Mouse (Mus musculus) spleen, adult 2 months (tissue): ENCODE measurements around the gene Scml4.

Experiments
- CTCF ChIP-seq: fragments of 200-500 bp; IDR thresholded peaks from 2 replicates; pipeline ENCODE4 v1.5.1; 2011; ENCODE audit warnings: mild to moderate bottlenecking, inconsistent platforms; ENCODE audit not compliant: insufficient read depth, insufficient read length, insufficient replicate concordance; ENCODE audit errors: extremely low read depth
- POLR2A ChIP-seq: fragments of 200-500 bp; IDR thresholded peaks from 2 replicates; pipeline ENCODE4 v1.6.1; 2011; ENCODE audit warnings: low read depth, low read length, inconsistent platforms

DNA sequence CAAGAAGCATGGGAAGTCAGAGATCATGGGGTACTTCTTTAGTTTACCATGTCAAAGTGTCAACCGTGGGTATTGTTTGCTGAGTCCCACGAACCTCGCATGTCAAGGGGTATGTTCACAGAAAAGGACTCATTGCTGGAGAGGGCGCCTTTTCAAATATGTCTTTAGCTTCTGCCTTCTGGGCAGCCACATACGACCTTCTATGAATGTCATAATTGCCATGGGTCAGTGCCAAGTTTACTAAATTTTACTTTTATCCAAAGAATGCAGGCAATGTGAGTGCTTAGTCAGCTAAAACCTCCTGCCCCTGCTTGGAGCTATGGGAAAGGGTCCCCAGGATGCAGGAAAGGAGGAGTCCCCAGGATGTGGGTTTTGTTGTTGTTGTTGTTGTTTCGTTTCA, 116.4 kb downstream of the Scml4 start:
- no peak for TF ChIP-seq CTCF
- TF ChIP-seq POLR2A = no peak
